Mouse (Mus musculus) frontal cortex, postnatal 14 days (tissue): ENCODE results near the gene Hlcs.

Experiments used
- DNase-seq, 2 experiments: peaks; one replicate each; pipeline ENCODE4 v3.0.0; 2022; ENCODE audit warnings: low spot score in 2 of 2

Gene Hlcs

GRCm38 (mm10) chr16:94162000-94162399 is 151.4 kb downstream of the Hlcs start:
- DNase-seq, result no peak

- DNase-seq, result no peak
Measured at GRCm38 (mm10) chr16:94157819-94158218, 155.6 kb downstream of the Hlcs start.

GRCm38 (mm10) chr16:94155041-94155653 is 158.2 kb downstream of the Hlcs start:
- DNase-seq, result no peak

- DNase-seq, result no peak
Measured at GRCm38 (mm10) chr16:94150125-94151103, 163.0 kb downstream of the Hlcs start.

- no peak for DNase-seq
Measured at GRCm38 (mm10) chr16:94148139-94148538, 165.2 kb downstream of the Hlcs start.

GRCm38 (mm10) chr16:94143325-94143724 is 170.0 kb downstream of the Hlcs start:
- DNase-seq, result no peak

GRCm38 (mm10) chr16:94140746-94141145 is 172.6 kb downstream of the Hlcs start:
- no peak for DNase-seq

GRCm38 (mm10) chr16:94134218-94134617 is 179.2 kb downstream of the Hlcs start:
- no peak for DNase-seq

- DNase-seq, result no peak
Measured at GRCm38 (mm10) chr16:94128236-94128835, 185.0 kb downstream of the Hlcs start.

GRCm38 (mm10) chr16:94126200-94126599 is 187.2 kb downstream of the Hlcs start:
- DNase-seq, result no peak

- DNase-seq, result no peak
Measured at GRCm38 (mm10) chr16:94125172-94125981, 188.0 kb downstream of the Hlcs start.

GRCm38 (mm10) chr16:94123247-94123646 is 190.1 kb downstream of the Hlcs start:
- DNase-seq, result no peak

GRCm38 (mm10) chr16:94122347-94122746 is 191.0 kb downstream of the Hlcs start:
- no peak for DNase-seq

- DNase-seq, result no peak
Measured at GRCm38 (mm10) chr16:94118394-94118793, 195.0 kb downstream of the Hlcs start.

- no peak for DNase-seq
Measured at GRCm38 (mm10) chr16:94117333-94117732, 196.0 kb downstream of the Hlcs start.

- DNase-seq, result no peak
Measured at GRCm38 (mm10) chr16:94114693-94115092, 198.7 kb downstream of the Hlcs start.

- no peak for DNase-seq
Measured at GRCm38 (mm10) chr16:94113160-94113559, 200.2 kb downstream of the Hlcs start.

GRCm38 (mm10) chr16:94097724-94098455 is 215.5 kb downstream of the Hlcs start:
- no peak for DNase-seq

- DNase-seq, result no peak
Measured at GRCm38 (mm10) chr16:94096479-94096878, 216.9 kb downstream of the Hlcs start.

GRCm38 (mm10) chr16:94095109-94095822 is 218.1 kb downstream of the Hlcs start:
- no peak for DNase-seq
